ENCODE assay signal across 13 mouse cellular contexts in the genomic region with DNA sequence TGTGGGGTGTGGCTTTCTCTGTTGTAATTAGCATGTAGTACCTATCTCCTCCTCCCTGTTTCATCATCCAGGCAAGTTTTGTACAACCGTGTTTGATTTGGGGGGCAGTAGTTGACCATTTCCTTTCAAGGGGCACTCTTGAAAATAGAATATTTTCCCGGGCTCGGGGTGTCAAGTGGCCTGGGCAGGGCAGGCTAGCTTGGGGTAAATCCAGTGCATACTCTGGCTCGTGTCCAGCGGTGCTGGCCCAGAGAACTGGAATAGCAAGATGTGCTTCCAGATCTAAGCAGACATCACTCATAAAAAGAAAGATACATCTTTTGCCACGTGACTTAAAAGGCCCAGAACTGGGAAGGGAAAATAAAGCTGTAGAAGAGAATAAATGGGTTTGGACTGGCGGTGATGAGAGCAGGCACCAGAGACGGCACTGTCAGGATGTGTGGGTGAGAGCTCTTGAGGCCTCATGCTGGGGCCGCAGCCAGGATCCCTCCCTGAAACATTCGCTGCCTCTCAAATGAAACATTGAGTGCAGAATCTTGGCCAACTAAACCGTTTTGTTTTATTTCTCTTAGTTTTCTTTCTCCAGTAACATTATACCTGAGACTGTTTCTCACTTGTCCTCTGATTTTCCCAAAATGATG. TPM values are rescaled to one million over a fixed set of nuclear protein-coding genes. Genes with fewer than 3 reads are reported as not detected.
DNase-seq lines count a peak whose midpoint lies in the region; ATAC-seq and TF ChIP-seq lines count a peak whose summit lies in the region.
"Had no signal": no experiment of that assay in that cellular context is flagged by ENCODE, and none has a peak within 500 bp of the region (broad histone marks: within the 10 kb centered on the region; RNA-seq: fewer than 3 reads in every experiment).

No protein-coding gene starts in this region.

- no peaks in the 10 kb centered on the region for H3K4me1 ChIP-seq in neural tube, embryonic 15.5 days
- H3K4me1 ChIP-seq in lung, adult 2 months (ENCODE audit: control insufficient read depth, insufficient read depth, low read length), result no peaks in the 10 kb centered on the region
- H3K4me1 ChIP-seq: limb, embryonic 13.5 days had no signal

- TF ChIP-seq CTCF in lung, adult 2 months (IDR thresholded peaks at IDR 0.05; ENCODE audit: insufficient read depth, low read length), result no peak

- DNase-seq in cerebellum, adult 11-12 months, result peak; percentile 30
- no peak for DNase-seq in cerebellum, postnatal 14 days
- no peak for DNase-seq in neural tube, embryonic 10.5 days (ENCODE audit: extremely low spot score, low spot score)
- peak; percentile 63 for DNase-seq in lung, adult 2 months
- peak; percentile 28 for DNase-seq in telencephalon, adult 2 months (ENCODE audit: low read depth, low spot score)
- DNase-seq: thymus, adult 18-20 months had no signal

- no peak for TF ChIP-seq POLR2A in lung, adult 2 months (IDR thresholded peaks at IDR 0.05; ENCODE audit: borderline replicate concordance, extremely low read depth, low read depth, low read length)

- ATAC-seq in neural tube, embryonic 15.5 days (ENCODE audit: low FRiP score), result no peak
- ATAC-seq in erythroblast, adult 5-6 weeks (replicated peaks; ENCODE audit: low FRiP score, poor library complexity, severe bottlenecking), result no peak
- ATAC-seq in activated CD4-positive, CD25-positive, alpha-beta regulatory T cell, adult 4 months, result no peak

- H3K36me3 ChIP-seq in neural tube, embryonic 15.5 days, result peaks cover 97% of the 10 kb centered on the region

- no peak overlapping the region for H3K4me3 ChIP-seq in neural tube, embryonic 15.5 days (replicated peaks)
- H3K4me3 ChIP-seq in lung, adult 2 months (replicated peaks; ENCODE audit: extremely low read depth, low read depth, low read length), result no peak overlapping the region
- H3K4me3 ChIP-seq: hindbrain, embryonic 15.5 days; limb, embryonic 13.5 days; myocyte had no signal

- WGBS in neural tube, embryonic 15.5 days, result 93% methylated on average over 11 of the region's 11 CpGs
- WGBS in lung, adult 2 months, result 47% methylated on average over 11 of the region's 11 CpGs

- H3K4me2 ChIP-seq in neural tube, embryonic 15.5 days, result no peak overlapping the region
- H3K4me2 ChIP-seq: hindbrain, embryonic 15.5 days; limb, embryonic 13.5 days had no signal

- H3K27me3 ChIP-seq in neural tube, embryonic 15.5 days (replicated peaks), result no peaks in the 10 kb centered on the region
- H3K27me3 ChIP-seq: hindbrain, embryonic 15.5 days; limb, embryonic 13.5 days had no signal

- H3K9me3 ChIP-seq in neural tube, embryonic 15.5 days (replicated peaks), result no peaks in the 10 kb centered on the region
- H3K9me3 ChIP-seq: hindbrain, embryonic 15.5 days; limb, embryonic 13.5 days had no signal

- no peak overlapping the region for H3K27ac ChIP-seq in neural tube, embryonic 15.5 days (replicated peaks)
- H3K27ac ChIP-seq: hindbrain, embryonic 15.5 days; kidney, postnatal 0 days; limb, embryonic 13.5 days had no signal

- 0 out of 2 replicates have a peak overlapping the region, but pooled peaks have one; percentile 7 for H3K9ac ChIP-seq in neural tube, embryonic 15.5 days (replicated peaks)
- H3K9ac ChIP-seq: hindbrain, embryonic 15.5 days; limb, embryonic 13.5 days had no signal

RNA-seq across cellular contexts. Expression of a gene that starts 34.2 kb away (rescaled TPM):
- 63.0 and 72.9 TPM in 2 replicates for polyA plus RNA-seq in neural tube, embryonic 15.5 days (2015; fragmentation: Nextera tagmentation; extraction: Ambion mirVana)
- polyA plus RNA-seq in lung, adult 2 months (2012; rRNA removed), result 27.1 and 31.3 TPM in 2 replicates
- 3.5 and 4.6 TPM in 2 replicates for total RNA-seq in erythroblast, adult 5-6 weeks (2015; ENCODE audit: low replicate concordance)
- total RNA-seq in erythroblast, adult 5-6 weeks (2017; ENCODE audit: low replicate concordance), result 0.09 and 0.84 TPM in 2 replicates
- polyA plus RNA-seq in activated CD4-positive, CD25-positive, alpha-beta regulatory T cell, adult 4 months (2017; shearing (Covaris generic)), result 1 to 10 TPM in 1 of 2 experiments, under 1 TPM in 1; 0.87 to 1.4 TPM

RNA-seq across cellular contexts. Expression of a gene that starts 42.7 kb away (rescaled TPM):
- polyA plus RNA-seq in neural tube, embryonic 15.5 days (2015; fragmentation: Nextera tagmentation; extraction: Ambion mirVana), result 285 and 330 TPM in 2 replicates
- 35.5 and 39.7 TPM in 2 replicates for polyA plus RNA-seq in lung, adult 2 months (2012; rRNA removed)
- 50.0 and 56.0 TPM in 2 replicates for total RNA-seq in erythroblast, adult 5-6 weeks (2015; ENCODE audit: low replicate concordance)
- 143 and 233 TPM in 2 replicates for total RNA-seq in erythroblast, adult 5-6 weeks (2017; ENCODE audit: low replicate concordance)
- polyA plus RNA-seq in activated CD4-positive, CD25-positive, alpha-beta regulatory T cell, adult 4 months (2017; shearing (Covaris generic)), result 100 to 1,000 TPM; 369 to 379 TPM

RNA-seq across cellular contexts. Expression of a gene that starts 49.1 kb away (rescaled TPM):
- 186 and 213 TPM in 2 replicates for polyA plus RNA-seq in neural tube, embryonic 15.5 days (2015; fragmentation: Nextera tagmentation; extraction: Ambion mirVana)
- 299 and 313 TPM in 2 replicates for polyA plus RNA-seq in lung, adult 2 months (2012; rRNA removed)
- total RNA-seq in erythroblast, adult 5-6 weeks (2015; ENCODE audit: low replicate concordance), result 16.5 TPM in 2 replicates
- 18.1 and 21.6 TPM in 2 replicates for total RNA-seq in erythroblast, adult 5-6 weeks (2017; ENCODE audit: low replicate concordance)
- polyA plus RNA-seq in activated CD4-positive, CD25-positive, alpha-beta regulatory T cell, adult 4 months (2017; shearing (Covaris generic)), result 10 to 100 TPM; 78.3 to 89.3 TPM

Comparison
In these comparisons a context has a peak if more than half of its experiments do, and no peak if none do; other contexts are left out.
1. DNase-seq: peak in cerebellum, adult 11-12 months (single experiment), lung, adult 2 months (single experiment) and telencephalon, adult 2 months (single experiment); none in cerebellum, postnatal 14 days (0 of 2) and neural tube, embryonic 10.5 days (single experiment).
2. RNA of a gene that starts 34.2 kb away (polyA plus RNA-seq): 63.0 to 72.9 TPM in neural tube, embryonic 15.5 days and 27.1 to 31.3 TPM in lung, adult 2 months; 0.87 to 1.4 TPM in activated CD4-positive, CD25-positive, alpha-beta regulatory T cell, adult 4 months; every median in the first group is over 10 times any median in the second.